Mouse (Mus musculus): ENCODE results near the gene Sel1l.

Gene Sel1l

DNA sequence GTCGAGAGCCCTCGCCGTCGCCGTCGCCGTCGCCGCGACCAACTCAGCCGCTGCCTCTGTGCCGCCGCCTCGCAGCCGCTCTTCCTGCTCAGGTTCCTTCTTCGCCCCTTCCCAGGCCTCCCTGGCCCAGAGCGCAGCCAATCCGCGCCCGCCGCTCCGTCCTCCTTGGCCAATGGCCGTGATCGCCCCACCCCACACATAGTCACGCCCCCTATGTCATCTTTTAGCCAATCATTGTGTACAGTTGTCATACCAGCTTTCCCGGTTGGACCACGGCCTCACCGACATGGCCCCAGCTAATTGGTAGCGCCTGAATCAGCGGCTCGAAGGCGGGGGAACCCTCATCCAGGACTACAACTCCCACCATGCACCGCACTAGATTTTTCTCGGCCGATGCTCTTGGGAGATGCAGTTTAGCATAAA, at the start of gene Sel1l:
Gene Sel1l (minus strand): TSS at position 113 of the 423 bp plus-strand sequence.
- DNase-seq (ENCODE audit: low spot score): peak; percentile 96

DNA sequence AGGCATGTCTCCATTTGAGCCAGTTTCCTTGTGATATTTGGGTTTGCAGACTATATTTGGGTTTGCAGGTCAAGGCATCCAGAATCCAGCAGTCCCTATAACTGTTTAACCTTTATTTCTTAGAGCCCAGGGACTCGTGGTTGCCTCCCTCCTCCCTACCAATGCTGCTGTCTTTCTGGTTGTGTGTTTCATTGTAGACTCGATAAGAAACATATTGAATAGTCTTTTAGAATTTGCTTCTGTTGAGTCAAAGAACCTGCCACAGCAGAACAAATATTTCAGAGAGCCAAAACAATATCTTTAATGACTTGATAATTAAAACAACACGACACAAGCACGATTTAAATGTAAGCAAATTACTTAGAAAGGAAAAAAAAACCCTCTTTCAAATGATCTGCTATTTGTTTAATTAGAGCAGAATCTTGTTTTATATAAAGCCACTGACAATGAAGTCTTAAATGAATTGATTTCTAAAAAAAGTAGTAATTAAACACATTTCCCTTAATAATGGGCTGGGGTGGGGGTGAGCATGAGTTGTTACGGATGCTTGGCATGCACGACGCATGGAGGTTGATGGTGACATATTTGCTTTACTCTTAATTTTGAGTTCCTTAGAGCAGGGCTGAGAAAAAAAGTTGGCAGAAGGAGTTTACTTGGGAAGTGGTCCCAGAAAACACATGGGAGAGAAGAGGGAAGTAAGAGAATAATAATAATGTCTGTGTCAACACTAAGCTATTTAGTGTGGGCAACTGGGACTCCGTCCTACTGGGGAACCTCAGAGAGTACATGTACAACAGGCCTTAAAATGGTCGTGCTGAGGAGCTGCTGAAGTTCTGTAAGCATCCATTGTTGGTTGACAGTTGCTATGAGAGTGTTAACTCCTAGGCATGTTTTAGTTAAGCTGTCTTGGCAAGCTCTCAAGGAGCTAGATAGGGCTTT, 43.9 kb upstream of the Sel1l start:
- no peak for DNase-seq (ENCODE audit: low spot score)

DNA sequence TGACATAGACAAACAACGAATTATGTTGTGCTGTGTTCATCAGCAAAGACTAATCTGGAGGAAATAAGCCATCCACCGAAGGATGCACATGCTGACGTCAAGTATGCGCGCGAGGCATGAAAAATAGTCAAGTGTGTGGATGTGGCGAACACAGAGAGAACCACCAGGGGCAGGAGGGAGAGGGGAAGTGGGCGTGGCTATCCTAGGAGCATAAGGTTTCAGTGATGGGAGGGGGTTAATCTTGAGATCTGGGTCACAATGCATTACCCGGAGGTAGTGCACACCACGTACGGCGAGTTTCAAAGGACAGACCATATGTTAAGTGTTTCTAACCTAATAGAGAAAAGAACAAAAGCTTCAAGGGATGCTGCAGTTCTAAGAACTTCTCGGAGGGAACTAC, 31.5 kb upstream of the Sel1l start:
- DNase-seq (ENCODE audit: low spot score): no peak

DNA sequence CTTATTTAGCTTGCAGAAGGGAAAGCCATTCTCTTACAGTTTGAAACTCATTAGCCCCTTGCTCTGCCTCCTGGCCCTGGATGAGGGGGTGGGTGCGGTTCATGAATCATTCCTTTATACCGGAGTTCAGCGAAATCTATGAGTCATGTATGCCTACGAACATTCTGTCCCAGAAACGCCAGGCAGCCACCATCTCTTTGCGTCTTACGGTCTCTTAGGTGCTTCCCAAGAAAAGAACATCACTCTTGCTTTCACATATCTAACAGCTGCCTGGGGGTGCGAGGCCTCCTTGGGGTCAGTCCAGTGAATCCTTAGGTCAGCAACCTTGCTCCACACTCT, 29.9 kb upstream of the Sel1l start:
- no peak for DNase-seq (ENCODE audit: low spot score)

DNA sequence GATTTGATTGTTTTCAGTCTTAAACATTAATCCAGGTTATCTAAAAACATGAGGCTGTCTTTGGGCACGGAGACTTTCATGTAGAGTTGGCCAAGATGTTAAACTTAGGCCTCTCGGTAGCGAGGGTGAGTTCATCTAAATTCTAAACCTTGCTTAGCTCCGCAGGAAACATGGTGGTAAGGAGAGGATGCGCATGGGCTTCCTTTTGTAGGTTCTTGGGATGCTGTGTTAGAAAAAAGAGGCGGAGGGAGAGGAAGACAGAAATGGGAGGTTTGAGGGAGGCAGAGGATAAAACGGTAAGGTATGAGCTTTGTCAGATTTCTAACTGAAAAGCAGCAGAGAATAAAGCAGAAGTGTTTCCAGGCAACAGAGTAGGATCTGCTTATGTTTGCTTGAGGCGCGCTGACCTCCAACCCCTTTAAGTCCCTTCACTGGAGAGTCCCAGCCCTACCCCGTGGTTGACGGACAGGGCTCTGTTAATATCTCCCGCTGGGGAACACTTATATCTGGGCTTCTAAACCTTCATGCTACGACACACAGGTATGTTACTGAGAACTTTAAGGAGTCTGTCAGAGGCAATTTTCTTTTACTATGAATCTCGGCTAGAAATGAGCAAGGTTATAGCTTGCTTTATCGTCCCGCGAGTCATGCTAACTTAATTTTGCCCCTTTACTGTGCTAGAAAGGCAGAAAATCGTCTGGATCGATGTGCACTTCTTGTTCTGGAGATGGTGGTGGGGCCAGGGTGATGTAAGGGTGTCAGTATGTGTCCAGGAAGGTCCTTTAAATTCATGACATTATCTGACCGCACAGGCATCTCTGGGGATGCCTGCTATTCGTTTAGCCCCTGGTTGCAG, 29.3 kb upstream of the Sel1l start:
- DNase-seq (ENCODE audit: low spot score): no peak

DNA sequence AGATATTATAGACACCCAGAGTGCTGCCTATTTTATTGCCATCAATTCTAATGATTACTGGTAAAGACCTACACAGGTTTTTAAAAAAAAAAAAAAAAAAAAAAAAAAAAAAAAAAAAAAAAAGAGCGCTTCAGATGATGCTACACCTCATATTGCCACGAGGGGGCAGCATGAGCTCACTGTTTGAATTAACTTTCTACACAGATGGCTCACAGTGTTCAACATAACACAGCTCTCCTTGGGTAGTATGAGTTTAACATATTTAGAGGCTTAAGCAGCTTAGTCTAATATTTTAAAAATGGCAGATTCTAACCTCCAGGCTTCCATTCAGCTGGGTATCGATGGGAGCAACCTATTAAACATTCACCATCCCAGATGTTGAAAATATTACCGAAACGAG, 28.7 kb upstream of the Sel1l start:
- peak; percentile 44 for DNase-seq (ENCODE audit: low spot score)

DNA sequence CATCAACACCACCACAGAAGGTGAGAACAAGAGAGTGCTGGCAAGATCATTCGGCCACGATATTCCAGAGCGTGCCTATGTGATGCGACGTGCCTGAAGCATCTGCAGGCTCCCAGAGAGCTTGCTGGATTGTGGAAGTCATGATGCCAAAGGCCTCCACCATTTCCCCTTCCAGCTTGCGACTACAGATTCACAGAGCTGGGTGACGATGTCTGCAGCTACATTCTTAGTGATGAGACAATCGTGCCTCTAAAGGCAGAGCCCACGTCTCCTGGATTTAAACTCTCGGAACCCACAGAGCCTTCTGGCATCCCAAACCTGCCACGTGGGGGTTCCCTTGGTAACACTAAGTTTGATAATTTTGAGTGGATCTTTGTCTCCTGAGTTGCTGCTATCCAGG, 21.7 kb upstream of the Sel1l start:
- no peak for DNase-seq (ENCODE audit: low spot score)

DNA sequence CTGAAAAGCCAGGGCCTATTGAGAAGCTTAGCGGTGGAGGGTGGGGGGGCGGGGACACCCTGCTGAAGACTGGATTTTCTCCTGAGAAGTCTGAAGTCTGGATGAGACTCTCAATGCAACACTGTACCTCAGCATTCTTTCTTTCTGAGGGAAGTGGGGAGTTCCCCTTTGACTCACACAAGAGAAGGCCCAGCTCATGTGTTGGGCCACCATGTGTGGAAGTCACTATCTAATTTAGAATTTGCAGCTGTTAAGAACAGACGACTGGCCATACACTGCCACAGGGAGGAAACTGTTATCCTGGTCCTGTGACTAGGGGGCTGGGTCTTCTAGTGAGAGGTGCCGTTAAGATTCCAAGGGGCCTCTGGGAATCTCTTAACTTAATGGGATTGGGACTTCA, 20.4 kb upstream of the Sel1l start:
- DNase-seq (ENCODE audit: low spot score): no peak

DNA sequence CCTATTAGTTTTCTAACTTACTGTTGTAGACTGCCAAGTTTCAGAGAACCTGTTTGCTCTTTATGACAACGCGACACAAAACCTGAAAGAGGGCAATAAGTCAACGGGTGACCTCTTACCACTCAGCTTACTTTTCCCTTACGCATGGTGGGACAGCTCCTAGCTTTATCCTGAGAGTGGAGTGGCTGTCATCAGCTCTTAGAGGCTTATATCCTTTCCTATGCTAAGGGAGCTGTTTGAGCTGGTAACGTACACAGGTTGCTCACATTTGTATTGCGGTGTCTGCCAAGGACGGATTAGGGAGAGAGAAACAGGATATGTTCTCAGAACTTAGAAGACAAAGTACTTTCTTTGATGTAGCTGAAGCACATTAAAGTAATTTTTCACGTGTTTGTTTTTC, 5.4 kb upstream of the Sel1l start:
- DNase-seq (ENCODE audit: low spot score): no peak

DNA sequence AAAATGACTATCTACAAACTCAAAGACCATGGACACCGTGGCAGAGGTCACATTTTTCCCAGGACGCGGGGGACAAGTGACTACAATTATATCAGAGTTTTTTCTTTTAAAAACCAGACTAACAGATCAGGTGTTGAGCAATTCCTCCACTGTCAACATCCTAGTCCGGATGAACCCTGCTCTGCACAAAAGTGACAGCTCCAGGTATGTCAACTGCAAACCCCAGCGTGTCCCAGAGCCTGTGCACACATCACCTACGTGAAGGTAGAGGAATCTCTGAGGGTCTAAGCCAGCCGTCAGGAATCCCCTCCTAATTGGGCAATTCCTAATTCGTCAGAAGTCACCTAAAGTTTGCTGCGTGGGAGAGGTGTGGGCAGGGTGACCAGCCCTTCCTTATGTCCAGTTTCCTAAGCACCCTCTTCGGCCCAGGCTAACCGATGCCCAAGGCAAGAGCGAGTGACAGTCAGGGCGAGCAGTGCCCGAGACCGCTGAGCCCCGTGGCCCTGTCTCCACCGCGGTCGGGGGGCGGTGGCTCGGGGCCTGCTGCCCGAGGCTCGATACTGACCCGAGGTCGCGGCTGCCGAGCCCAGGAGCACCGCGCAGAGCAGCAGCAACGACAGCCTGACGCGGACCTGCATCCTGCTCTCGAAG, 438 bp downstream of the Sel1l start:
- DNase-seq (ENCODE audit: low spot score): peak; percentile 6

DNA sequence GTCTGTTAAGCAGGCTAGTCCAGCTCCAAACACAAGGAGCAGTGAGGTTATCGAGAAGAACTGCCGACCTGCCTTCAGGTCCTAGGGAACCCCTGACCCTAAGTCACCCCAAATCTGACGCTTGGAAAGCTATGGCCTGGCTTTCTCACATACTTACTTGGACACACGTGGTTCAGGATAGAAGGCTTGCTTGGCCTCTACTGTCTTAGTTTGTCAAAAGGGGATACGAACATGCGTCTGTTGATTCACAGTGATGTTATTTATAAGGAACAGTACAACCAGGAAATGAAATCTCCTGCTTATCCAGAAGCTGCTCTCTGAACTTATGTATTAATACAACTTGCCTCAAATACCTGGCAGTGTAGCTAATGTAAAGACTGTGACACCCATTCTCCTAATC, 2.9 kb downstream of the Sel1l start:
- DNase-seq (ENCODE audit: low spot score): no peak

DNA sequence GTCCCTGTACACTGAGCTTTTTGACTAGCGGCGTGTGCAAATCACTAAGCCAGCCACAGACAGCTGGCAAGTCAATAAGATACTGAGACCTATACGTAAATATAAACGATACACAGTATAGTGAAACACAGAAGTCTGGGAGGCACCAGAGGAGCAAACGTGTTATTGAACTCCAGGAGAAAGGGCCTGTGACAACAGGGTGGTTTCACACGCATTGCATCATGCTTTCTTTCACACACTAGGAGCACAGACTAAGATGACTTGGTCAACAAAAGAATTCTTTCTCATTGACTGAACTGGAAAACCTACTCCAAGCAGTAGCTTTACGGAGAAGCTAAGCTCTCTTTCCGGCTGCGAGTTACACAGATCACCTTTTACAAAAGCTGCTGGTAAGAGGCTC, 3.6 kb downstream of the Sel1l start:
- DNase-seq (ENCODE audit: low spot score): peak; percentile 54

DNA sequence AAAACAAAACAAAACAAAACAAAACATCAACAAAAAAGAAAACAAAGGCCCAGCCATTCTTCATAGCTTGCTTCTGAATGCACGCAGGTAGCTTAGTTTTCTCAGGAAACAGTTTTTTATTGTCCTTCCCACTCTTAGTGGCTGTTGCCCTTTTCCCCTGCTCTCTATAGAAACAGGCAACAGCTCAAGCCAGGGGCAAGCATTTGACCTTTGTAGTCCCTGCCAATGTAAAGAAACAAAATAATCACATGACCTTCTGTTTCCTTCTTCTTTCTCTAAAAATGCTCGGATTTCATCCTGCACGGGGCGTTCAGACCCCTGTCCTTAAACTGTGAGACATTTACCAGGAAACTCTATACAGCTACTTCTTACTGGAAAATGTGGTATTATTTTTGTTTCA, 4.4 kb downstream of the Sel1l start:
- no peak for DNase-seq (ENCODE audit: low spot score)

DNA sequence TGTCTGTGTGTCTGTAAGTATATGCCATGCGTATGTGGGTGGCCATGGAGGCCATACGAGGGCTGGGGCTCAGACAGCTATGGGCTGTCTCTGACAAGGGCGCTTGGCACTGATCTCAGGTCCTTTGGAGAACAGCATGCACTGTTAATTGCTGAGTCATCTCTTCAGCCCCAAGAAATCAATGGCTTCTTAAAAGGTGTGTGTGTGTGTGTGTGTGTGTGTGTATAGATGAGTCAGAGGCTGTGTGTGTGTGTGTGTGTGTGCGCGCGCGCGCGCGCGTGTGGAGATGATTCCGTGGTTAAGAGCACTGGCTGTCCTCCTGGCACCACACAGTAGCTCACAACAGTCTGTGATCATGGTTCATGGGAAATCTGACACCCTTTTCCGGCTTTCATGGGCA, 5.1 kb downstream of the Sel1l start:
- DNase-seq (ENCODE audit: low spot score): peak; percentile 38

DNA sequence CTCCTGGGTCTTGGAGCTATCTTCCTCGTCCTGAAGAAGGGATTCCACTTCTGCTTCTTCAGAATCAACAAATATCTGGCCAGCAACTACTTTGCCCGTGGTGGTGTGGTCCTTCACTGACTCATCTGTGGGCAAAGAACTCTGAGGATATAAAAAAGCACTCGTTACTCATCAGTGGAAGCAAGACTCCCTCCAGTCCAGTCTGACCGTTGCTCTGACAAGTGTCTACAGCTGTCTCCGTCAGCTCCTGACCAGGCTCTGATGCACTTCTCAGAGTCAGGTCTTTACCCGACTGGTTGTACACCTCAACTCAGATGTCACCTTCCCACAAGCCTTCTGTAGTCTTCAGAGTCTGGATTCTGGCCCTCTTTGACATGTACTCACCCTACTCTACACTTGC, 7.2 kb downstream of the Sel1l start:
- DNase-seq (ENCODE audit: low spot score): no peak

DNA sequence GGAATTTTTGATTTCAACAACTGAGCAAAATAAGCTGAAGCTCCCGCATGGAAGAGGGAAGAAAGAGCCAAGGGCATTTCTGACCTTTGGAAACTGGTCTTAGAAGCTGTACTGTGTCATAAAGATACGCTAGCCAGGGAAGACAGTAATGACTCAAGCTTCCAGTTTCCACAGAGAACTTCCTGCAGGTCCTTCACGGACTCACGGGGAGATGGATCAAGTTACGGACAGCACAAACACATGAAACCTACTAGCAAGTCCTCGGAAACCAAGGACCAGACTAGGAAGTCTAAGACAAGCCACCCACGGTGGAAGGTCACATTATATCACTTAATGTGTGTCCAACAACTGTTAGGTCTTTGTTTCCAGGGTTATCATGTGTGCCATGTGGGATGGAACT, 10.7 kb downstream of the Sel1l start:
- DNase-seq (ENCODE audit: low spot score): no peak

DNA sequence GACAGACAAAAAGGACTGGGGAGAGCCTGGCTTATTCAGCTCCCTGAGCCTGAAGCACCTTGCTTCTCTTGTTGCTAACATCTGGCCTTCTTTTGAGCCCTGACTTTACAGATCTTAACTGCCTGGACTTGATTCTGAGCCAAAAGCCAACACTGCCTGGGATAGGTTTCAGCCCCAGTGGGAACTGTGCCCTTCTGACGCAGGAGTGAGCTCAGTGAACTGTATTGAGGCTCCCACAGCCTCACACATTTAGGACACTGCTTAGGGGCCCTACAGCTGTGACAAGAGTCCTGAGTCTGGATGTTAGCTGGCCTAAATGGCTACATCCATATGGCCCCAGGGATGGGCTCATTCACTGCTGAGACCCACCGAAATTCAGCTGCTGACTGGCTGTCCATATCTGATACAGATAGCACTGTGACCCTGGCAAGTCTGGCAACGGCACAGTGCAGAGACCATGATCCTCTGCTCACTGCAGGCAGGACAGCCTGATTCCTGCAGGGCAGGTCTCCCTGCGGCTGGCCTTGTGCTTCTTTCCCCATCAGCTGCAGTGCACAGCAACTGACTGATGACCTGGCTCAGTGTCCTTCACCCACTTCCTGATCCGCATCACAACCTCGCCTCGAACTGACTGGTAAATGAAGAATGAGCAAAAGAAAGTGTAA, 11.4 kb downstream of the Sel1l start:
- peak; percentile 43 for DNase-seq (ENCODE audit: low spot score)

DNA sequence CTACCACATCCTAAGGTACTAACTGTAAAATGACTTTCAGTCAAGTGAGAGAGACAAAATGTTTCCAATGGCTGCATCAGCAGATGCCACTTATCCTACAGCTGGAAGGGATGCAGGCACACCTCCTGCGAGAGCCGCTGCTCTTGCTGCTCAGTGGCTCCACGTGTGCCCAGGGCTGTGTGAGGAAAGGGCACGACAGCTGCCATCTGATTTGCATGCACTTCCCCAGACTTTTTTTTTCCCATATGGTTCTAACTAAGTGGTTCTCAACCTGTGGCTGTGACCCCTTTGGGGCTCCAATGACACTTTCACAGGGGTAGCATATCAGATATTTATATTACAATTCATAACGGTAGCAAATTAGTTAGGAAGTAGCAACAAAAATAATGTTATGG, 15.0 kb downstream of the Sel1l start:
- no peak for DNase-seq (ENCODE audit: low spot score)

DNA sequence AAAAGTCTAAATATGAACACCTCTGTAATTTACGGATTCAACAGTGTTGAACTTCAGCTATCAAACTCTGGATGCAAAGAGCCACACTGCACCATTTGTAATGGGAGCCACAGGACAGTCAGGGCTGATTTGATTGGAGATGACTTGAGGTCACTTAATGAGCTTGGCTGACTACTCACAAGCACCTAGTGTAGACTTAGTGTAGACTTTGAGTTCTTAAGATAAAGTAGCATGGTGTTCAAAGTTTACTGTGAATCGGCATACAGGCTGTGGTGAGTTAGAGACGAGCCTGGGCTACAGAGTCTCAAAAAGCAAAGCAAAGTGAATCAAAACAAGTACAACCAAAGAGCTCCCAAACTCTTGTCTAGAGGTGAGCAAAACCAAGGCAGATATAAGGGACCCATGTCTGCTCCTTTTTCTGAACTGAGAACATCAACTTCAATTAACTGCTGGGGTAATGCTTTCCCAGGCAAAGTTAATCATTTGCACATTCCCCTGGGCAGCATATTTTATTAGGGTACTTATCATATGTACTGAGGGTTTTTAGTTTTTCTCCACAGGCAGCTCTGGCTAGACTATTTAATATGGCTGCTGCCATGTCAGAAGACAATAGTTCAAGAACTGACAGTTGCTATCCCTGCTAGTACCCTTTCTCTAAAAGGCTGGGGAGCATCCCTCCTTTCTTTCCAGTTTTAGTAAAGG, 15.6 kb downstream of the Sel1l start:
- DNase-seq (ENCODE audit: low spot score): no peak

DNA sequence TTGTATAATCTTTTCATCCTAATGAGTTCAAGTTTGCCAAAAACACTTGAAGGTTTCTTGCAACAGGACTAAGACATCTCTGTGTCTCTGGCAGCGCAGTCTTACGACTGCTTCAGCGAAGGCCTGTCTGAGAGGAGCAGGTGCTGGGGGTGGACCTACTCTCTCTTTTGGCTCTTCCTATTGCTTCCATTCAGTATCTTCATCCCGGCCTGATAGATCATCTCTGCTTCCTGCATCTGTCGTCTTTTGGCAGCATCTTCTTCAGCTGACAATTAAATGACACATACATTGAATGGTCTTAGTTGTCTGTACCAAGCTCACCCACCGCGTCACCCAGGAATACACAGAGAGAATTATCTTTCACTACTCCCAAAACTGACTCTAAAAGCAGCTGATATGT, 17.5 kb downstream of the Sel1l start:
- DNase-seq (ENCODE audit: low spot score): no peak

DNA sequence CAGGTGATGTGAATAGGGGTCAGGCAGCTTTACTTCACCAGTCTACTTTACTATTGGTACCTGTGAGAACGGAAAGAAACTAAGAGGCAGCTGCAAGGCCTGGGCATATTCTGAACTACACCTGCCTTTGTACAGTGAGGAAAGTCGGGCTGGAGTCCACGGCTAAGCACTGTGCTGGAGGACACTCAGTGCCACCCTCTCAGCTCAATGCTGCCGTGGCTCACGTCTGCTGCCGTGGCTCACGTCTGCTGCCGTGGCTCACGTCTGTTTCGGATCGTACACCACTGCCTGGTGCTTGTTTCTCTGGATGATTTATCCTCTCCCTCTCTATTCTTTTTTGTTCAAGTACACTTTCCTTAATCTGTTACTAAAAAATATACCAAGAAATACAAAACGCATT, 28.5 kb downstream of the Sel1l start:
- no peak for DNase-seq (ENCODE audit: low spot score)

DNA sequence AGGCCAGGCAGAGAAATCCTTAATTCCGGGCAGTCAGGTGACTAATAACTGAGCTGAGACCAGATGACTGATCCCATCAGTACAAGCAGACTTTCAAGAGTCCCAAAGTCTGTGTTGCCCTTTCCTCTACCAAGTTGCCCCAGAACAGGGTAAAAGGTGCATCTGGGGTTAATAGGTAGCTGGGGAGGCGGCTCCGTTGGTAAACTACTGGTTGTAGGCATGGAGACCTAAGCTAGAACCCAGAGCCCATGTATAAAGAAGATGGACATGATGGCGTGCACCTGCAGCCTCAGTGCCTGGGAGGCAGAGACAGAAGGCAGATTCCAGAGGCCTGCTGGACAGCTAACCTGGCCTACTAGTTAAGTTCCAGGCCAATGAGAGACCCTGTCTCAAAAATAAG, 30.2 kb downstream of the Sel1l start:
- DNase-seq (ENCODE audit: low spot score): no peak
